Mouse (Mus musculus) NIH3T3 (cell line): ENCODE results near the gene Gpr1.
"Not testable (repeated sequence)": the region's sequence is repeated elsewhere in the genome, so short reads cannot be mapped to it uniquely, and the experiment has no call there.

Experiments
- DNase-seq: peaks from one replicate; pipeline ENCODE4 v3.0.0-alpha.2; 2012; ENCODE audit warnings: low read depth

Gene Gpr1

DNA sequence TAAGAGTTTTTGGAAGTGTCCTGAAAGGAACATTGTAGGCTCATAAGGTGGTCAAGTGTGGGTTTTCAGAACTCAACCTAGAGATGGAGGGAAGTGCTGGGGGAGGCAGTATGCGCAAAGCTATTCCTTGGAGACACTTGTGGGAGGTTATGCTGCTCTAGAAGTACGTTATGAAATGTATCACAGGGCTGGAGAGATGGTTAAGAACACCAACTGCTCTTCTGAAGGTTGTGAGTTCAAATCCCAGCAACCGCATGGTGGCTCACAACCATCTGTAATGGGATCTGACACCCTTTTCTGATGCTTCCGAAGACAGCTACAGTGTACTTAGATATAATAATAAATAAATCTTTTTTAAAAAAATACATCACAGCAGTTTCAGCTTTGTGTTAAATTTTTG is 34.2 kb downstream of the Gpr1 start:
- DNase-seq = no peak

DNA sequence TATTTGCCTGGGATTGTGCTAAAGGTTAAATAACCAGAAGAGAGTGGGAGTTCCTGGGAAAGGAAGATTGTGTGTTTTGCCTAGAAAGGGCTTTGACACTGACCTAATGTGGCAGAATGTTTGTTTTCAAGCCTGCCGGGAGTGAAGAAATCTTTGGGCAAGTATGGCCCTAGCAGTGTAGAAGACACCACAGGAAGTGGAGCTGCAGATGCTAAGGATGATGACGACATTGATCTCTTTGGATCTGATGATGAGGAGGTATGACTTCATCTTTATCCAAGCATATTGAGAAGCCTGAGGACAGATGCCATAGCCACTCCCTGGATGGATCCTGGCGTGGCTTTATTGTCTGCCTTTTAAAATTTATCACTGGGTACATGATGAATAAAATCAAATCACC is 36.0 kb downstream of the Gpr1 start:
- DNase-seq = peak; percentile 19

DNA sequence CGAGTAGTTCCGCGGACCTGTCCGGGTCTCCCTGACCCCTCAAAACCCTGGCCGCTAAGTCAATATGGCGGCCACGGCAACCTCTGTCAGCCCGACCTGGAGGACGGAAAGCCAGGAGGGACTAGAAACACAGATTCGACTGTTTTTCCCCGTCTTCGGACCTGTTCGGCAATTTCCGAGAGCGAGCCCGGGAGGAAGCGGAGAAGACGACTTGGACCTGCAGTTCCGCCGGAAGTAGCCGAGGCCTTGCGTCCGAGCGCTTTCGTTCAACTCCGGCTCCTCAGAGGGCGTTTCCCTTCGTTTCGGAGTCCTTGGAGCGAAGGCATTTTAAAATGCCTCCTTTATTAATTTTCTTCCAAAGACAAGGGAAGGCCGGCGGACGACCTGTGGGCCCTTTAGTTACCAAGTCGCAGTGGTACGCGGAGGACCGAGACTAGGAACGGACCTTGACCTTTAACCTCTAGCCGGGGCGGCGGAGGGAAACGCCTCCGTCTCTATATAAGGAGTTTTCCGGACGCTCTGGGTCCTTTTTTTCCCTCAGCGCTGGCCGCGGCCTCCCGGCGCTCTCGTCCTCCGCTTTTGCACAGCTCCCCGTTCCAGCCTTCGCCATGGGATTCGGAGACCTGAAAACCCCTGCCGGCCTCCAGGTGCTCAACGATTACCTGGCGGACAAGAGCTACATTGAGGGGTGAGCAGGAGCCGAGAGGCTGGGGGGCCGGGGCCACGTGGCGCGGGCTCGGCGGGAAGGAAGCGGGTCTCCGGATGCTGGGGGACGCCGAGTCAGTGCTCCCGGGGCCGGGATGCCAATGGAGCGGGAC is 37.5 kb downstream of the Gpr1 start, which contains the start of the genes Eef1b2 and Ndufs1:
TSS of gene Eef1b2 (plus strand) at position 222 of the 818 bp plus-strand sequence.
TSS of gene Ndufs1 (minus strand) at position 230 of the 818 bp plus-strand sequence.
- DNase-seq = peak; percentile 98

DNA sequence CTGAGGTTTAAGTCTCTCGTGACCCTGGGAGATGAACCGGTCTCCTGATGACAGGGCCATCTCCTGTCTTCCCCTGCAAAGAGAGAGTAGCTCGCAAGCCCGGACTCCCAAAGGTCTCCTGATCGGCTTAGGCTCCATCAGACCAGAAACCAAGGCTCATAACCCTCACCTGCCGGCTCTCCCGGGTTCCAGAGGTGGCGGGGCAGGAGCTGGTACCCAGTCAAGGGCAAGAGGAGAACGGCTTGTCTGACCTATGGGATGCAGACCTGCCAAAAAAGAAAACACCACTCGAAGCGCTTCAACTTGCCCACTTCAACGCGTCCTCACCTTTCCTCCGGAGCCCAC is 38.1 kb downstream of the Gpr1 start:
- DNase-seq = no peak

DNA sequence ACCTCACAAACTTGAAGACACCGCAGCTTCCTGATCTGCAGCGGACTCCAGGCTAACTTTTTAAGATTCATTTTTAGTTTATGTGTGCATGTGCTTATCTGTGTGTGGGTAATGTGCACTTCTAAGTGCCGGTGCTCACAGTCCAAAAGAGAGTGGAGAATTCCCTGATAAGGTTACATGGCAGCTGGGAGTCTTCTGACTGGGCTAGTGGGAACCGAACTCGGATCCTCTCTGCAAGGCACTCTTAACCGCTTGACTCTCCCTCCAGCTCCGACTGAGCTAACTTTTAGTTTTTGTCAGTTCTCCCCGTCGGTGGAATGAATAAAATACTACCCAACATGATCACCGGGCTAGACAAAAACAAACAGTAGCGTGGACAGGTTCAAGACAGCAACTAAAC is 38.5 kb downstream of the Gpr1 start:
- peak; percentile 33 for DNase-seq

DNA sequence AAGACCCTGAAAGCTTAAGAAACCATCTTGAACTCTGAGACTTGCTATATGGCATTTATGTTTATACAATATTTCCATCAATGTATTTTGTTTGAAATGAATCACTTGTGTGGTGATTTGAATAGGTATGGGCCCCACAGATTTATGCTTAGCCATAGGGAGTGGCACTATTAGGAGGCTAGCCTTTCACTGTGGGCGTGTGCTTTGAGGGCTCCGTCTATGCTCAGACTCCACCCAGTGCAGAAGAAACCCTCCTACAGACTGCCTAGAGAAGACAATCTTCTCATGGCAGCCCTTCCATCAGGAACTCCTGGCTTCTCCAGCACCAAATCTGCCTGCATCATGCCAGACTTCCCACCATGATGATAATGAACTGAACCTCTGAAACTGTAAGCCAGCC is 45.7 kb downstream of the Gpr1 start:
- DNase-seq = no peak

DNA sequence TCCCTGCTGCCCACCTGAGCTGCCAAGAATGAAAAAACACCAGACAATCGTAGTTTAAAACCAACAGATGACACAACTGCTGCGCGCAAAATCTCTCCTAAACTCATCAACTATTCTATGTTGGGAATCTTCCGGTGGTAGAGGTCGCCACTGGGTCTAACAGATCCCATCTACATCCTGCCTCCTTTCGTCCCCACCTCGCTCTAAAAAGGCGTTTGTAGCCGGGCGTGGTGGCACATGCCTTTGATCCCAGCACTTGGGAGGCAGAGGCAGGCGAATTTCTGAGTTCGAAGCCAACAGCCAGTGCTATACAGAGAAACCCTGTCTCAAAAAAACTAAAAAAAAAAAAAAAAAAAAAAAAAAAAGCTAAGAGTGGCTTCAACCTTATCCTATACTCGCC is 74.1 kb downstream of the Gpr1 start:
- DNase-seq = no peak

DNA sequence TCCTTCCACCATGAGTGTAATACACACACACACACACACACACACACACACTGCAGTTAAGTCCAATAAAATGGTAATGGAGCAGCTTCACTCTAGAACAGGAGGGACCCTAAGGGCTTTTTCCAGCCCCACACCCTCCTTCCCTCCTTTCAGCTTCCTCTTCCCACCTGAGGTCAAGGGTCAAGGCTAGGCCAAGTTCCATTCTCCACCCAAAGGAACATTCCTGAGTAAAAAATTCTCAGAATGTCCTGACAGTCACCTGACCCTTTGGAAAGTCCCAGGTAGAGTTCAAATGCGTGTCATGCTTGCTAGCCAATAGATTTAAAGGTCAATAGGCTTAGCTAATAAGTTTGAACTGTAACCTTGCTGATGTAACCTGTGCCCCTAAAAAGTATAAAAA is 75.8 kb downstream of the Gpr1 start:
- not testable (repeated sequence) for DNase-seq

DNA sequence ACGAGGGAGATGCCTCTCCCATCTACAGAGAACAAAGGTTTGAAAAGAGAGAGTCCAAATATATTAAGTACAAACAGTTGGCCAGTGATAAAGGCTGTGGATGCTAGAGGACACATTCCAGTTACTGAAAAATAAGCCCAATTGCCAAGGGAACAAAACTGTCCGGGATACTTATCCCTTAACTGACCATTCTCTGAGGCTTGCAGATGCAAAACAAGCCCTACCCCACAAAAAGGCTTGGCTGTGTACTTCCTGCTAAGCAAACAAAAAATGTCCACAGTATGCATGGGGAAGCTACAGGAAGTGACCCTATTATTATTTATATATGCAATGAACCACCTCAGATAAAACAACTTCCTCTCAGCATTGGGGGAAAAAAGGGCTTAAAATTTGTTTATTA is 76.4 kb downstream of the Gpr1 start:
- DNase-seq = no peak

DNA sequence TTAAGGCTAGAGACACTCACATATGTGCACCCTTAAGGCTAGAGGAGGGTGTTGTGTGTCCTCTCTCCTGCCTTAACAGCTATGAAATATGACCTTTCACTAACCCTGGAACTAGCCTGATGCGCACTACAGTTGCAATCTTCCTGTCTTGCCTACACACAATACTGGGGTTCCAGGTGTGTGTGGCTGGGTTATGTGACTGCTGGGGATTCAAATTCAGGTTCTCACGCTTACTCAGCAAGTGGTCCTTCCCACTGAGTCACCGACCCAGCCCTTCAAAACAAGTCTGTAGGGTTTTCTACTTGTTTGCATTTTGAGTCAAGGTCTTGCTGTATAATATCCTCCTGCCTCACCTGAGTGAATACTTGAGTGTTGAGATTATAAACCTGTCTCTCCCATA is 79.8 kb downstream of the Gpr1 start:
- DNase-seq = no peak
